Mouse (Mus musculus): ENCODE results near the gene Cntnap2. TPM values are rescaled to one million over a fixed set of nuclear protein-coding genes. Genes with fewer than 3 reads are reported as not detected.

The Cntnap2 gene
- polyA plus RNA-seq, 1 experiment from 2014 or later: 48.2 TPM

- no peak overlapping the region for H3K9ac ChIP-seq (ENCODE audit: low read depth, low read length)
- no peaks in the 10 kb centered on the region for H3K36me3 ChIP-seq (ENCODE audit: control insufficient read depth, insufficient read depth, low read length)
- no peaks in the 10 kb centered on the region for H3K27me3 ChIP-seq (replicated peaks; ENCODE audit: control insufficient read depth, insufficient read depth, low read length)
- no peaks in the 10 kb centered on the region for H3K9me3 ChIP-seq (ENCODE audit: control insufficient read depth, low read length)
- H3K4me2 ChIP-seq (ENCODE audit: low read length): no peak overlapping the region
- no peak overlapping the region for H3K4me3 ChIP-seq (ENCODE audit: low read length)
- H3K27ac ChIP-seq (ENCODE audit: low read depth, low read length): no peak overlapping the region
- 53% methylated on average over 2 of the region's 2 CpGs for WGBS
- no peaks in the 10 kb centered on the region for H3K4me1 ChIP-seq (ENCODE audit: control insufficient read depth, insufficient read depth, low read depth, low read length)
- no peak for ATAC-seq
These were observed 1904.1 kb downstream of the Cntnap2 start for GRCm38 (mm10) chr6:46963261-46963660.

GRCm38 (mm10) chr6:46963693-46964092, 1904.5 kb downstream of the Cntnap2 start:
- Histone ChIP-seq H3K9ac (ENCODE audit: low read depth, low read length) (no peak overlapping the region), H3K36me3 (ENCODE audit: control insufficient read depth, insufficient read depth, low read length) (no peaks in the 10 kb centered on the region), H3K4me2 (ENCODE audit: low read length) (no peak overlapping the region), H3K27me3 (replicated peaks; ENCODE audit: control insufficient read depth, insufficient read depth, low read length) (no peaks in the 10 kb centered on the region), H3K4me1 (ENCODE audit: control insufficient read depth, insufficient read depth, low read depth, low read length) (no peaks in the 10 kb centered on the region), H3K9me3 (ENCODE audit: control insufficient read depth, low read length) (no peaks in the 10 kb centered on the region), H3K4me3 (ENCODE audit: low read length) (no peak overlapping the region), H3K27ac (ENCODE audit: low read depth, low read length) (no peak overlapping the region)
- ATAC-seq: no peak
- WGBS: 67% methylated on average over 3 of the region's 3 CpGs

- no peaks in the 10 kb centered on the region for H3K36me3 ChIP-seq (ENCODE audit: control insufficient read depth, insufficient read depth, low read length)
- ATAC-seq: no peak
- no peaks in the 10 kb centered on the region for H3K4me1 ChIP-seq (ENCODE audit: control insufficient read depth, insufficient read depth, low read depth, low read length)
- no peaks in the 10 kb centered on the region for H3K27me3 ChIP-seq (replicated peaks; ENCODE audit: control insufficient read depth, insufficient read depth, low read length)
- no peak overlapping the region for H3K4me2 ChIP-seq (ENCODE audit: low read length)
- no peak overlapping the region for H3K4me3 ChIP-seq (ENCODE audit: low read length)
- WGBS: 72% methylated on average over 2 of the region's 2 CpGs
- H3K9me3 ChIP-seq (ENCODE audit: control insufficient read depth, low read length): no peaks in the 10 kb centered on the region
- no peak overlapping the region for H3K9ac ChIP-seq (ENCODE audit: low read depth, low read length)
- no peak overlapping the region for H3K27ac ChIP-seq (ENCODE audit: low read depth, low read length)
These were observed 1913.5 kb downstream of the Cntnap2 start for GRCm38 (mm10) chr6:46972640-46973039.

- H3K4me2 ChIP-seq (ENCODE audit: low read length): no peak overlapping the region
- H3K4me1 ChIP-seq (ENCODE audit: control insufficient read depth, insufficient read depth, low read depth, low read length): no peaks in the 10 kb centered on the region
- WGBS: 83% methylated on average over 6 of the region's 6 CpGs
- H3K9ac ChIP-seq (ENCODE audit: low read depth, low read length): no peak overlapping the region
- no peaks in the 10 kb centered on the region for H3K9me3 ChIP-seq (ENCODE audit: control insufficient read depth, low read length)
- no peak overlapping the region for H3K27ac ChIP-seq (ENCODE audit: low read depth, low read length)
- no peaks in the 10 kb centered on the region for H3K36me3 ChIP-seq (ENCODE audit: control insufficient read depth, insufficient read depth, low read length)
- no peaks in the 10 kb centered on the region for H3K27me3 ChIP-seq (replicated peaks; ENCODE audit: control insufficient read depth, insufficient read depth, low read length)
- no peak for ATAC-seq
- H3K4me3 ChIP-seq (ENCODE audit: low read length): no peak overlapping the region
These were observed 1936.9 kb downstream of the Cntnap2 start for GRCm38 (mm10) chr6:46996010-46996602.

- H3K4me2 ChIP-seq (ENCODE audit: low read length): no peak overlapping the region
- 53% methylated on average over 3 of the region's 3 CpGs for WGBS
These were observed 1945.3 kb downstream of the Cntnap2 start for GRCm38 (mm10) chr6:47004430-47004829.

GRCm38 (mm10) chr6:47012933-47013332, 1953.8 kb downstream of the Cntnap2 start:
- no peak for ATAC-seq
- WGBS: 82% methylated on average over 4 of the region's 4 CpGs

More at GRCm38 (mm10) chr6:47004430-47004829, 1945.3 kb downstream of the Cntnap2 start:
- no peak overlapping the region for H3K27ac ChIP-seq (ENCODE audit: low read depth, low read length)
- no peaks in the 10 kb centered on the region for H3K36me3 ChIP-seq (ENCODE audit: control insufficient read depth, insufficient read depth, low read length)
- no peak overlapping the region for H3K9ac ChIP-seq (ENCODE audit: low read depth, low read length)
- no peaks in the 10 kb centered on the region for H3K9me3 ChIP-seq (ENCODE audit: control insufficient read depth, low read length)
- no peak overlapping the region for H3K4me3 ChIP-seq (ENCODE audit: low read length)
- H3K27me3 ChIP-seq (replicated peaks; ENCODE audit: control insufficient read depth, insufficient read depth, low read length): no peaks in the 10 kb centered on the region
- no peaks in the 10 kb centered on the region for H3K4me1 ChIP-seq (ENCODE audit: control insufficient read depth, insufficient read depth, low read depth, low read length)
- ATAC-seq: no peak

GRCm38 (mm10) chr6:47013535-47013934, 1954.4 kb downstream of the Cntnap2 start:
- Histone ChIP-seq H3K9me3 (ENCODE audit: control insufficient read depth, low read length) (no peaks in the 10 kb centered on the region), H3K4me1 (ENCODE audit: control insufficient read depth, insufficient read depth, low read depth, low read length) (no peaks in the 10 kb centered on the region; the same call in 1 of the 2 replicates), H3K9ac (ENCODE audit: low read depth, low read length) (no peak overlapping the region), H3K27me3 (replicated peaks; ENCODE audit: control insufficient read depth, insufficient read depth, low read length) (no peaks in the 10 kb centered on the region), H3K4me3 (ENCODE audit: low read length) (no peak overlapping the region), H3K4me2 (ENCODE audit: low read length) (no peak overlapping the region), H3K36me3 (ENCODE audit: control insufficient read depth, insufficient read depth, low read length) (no peaks in the 10 kb centered on the region), H3K27ac (ENCODE audit: low read depth, low read length) (no peak overlapping the region)
- WGBS: 16% methylated on average over 4 of the region's 4 CpGs
- peak; percentile 93 for ATAC-seq

More at GRCm38 (mm10) chr6:47012933-47013332, 1953.8 kb downstream of the Cntnap2 start:
- Histone ChIP-seq H3K4me3 (ENCODE audit: low read length) (no peak overlapping the region), H3K4me2 (ENCODE audit: low read length) (no peak overlapping the region), H3K9ac (ENCODE audit: low read depth, low read length) (no peak overlapping the region), H3K27ac (ENCODE audit: low read depth, low read length) (no peak overlapping the region), H3K36me3 (ENCODE audit: control insufficient read depth, insufficient read depth, low read length) (no peaks in the 10 kb centered on the region), H3K9me3 (ENCODE audit: control insufficient read depth, low read length) (no peaks in the 10 kb centered on the region), H3K27me3 (replicated peaks; ENCODE audit: control insufficient read depth, insufficient read depth, low read length) (no peaks in the 10 kb centered on the region), H3K4me1 (ENCODE audit: control insufficient read depth, insufficient read depth, low read depth, low read length) (no peaks in the 10 kb centered on the region; the same call in 1 of the 2 replicates)

GRCm38 (mm10) chr6:47014886-47015586, 1955.9 kb downstream of the Cntnap2 start:
- Histone ChIP-seq H3K27me3 (replicated peaks; ENCODE audit: control insufficient read depth, insufficient read depth, low read length) (no peaks in the 10 kb centered on the region), H3K4me3 (ENCODE audit: low read length) (no peak overlapping the region), H3K27ac (ENCODE audit: low read depth, low read length) (no peak overlapping the region), H3K9me3 (ENCODE audit: control insufficient read depth, low read length) (no peaks in the 10 kb centered on the region), H3K4me1 (ENCODE audit: control insufficient read depth, insufficient read depth, low read depth, low read length) (no peaks in the 10 kb centered on the region; the same call in 1 of the 2 replicates), H3K36me3 (ENCODE audit: control insufficient read depth, insufficient read depth, low read length) (no peaks in the 10 kb centered on the region), H3K9ac (ENCODE audit: low read depth, low read length) (no peak overlapping the region), H3K4me2 (ENCODE audit: low read length) (no peak overlapping the region)
- ATAC-seq: no peak
- WGBS: 61% methylated on average over 1 of the region's 1 CpGs

- Histone ChIP-seq H3K4me3 (ENCODE audit: low read length) (no peak overlapping the region), H3K9ac (ENCODE audit: low read depth, low read length) (no peak overlapping the region), H3K4me2 (ENCODE audit: low read length) (no peak overlapping the region), H3K9me3 (ENCODE audit: control insufficient read depth, low read length) (no peaks in the 10 kb centered on the region), H3K27me3 (replicated peaks; ENCODE audit: control insufficient read depth, insufficient read depth, low read length) (no peaks in the 10 kb centered on the region), H3K27ac (ENCODE audit: low read depth, low read length) (no peak overlapping the region), H3K4me1 (ENCODE audit: control insufficient read depth, insufficient read depth, low read depth, low read length) (no peaks in the 10 kb centered on the region), H3K36me3 (ENCODE audit: control insufficient read depth, insufficient read depth, low read length) (no peaks in the 10 kb centered on the region)
- no peak for ATAC-seq
- 81% methylated on average over 4 of the region's 4 CpGs for WGBS
These were observed 1967.0 kb downstream of the Cntnap2 start for GRCm38 (mm10) chr6:47026064-47026686.

Measured in hindbrain, embryonic 16.5 days (tissue).